Mouse (Mus musculus): ENCODE results near the gene Ppp1r1c.

DNA sequence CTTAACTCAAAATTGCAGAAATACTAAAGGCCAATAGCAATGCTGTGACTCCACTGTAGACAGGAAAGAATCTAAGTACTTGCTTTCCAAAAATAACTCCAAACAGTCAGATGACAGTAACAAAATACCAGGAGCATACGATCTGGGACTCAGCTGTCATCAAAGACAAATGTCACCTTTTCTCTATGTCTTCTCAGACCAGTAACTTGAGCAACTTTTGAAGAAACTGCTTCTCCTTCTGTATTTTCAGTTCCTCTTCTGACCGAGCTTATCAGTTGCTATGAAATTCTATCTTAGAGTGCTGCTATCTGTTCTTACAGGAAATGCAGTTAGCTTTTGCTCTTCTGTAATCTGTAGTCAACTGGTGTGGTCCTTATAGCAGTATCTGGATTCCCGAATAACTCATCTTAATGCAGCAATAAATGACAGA, 6.1 kb downstream of the Ppp1r1c start:
- TF ChIP-seq POLR2A (IDR thresholded peaks at IDR 0.05; ENCODE audit: insufficient read depth, low read length): no peak
- TF ChIP-seq CTCF (IDR thresholded peaks at IDR 0.05; ENCODE audit: low read depth, low read length): no peak
